Mouse (Mus musculus): ENCODE results near the gene Olfr520. TPM values are rescaled to one million over a fixed set of nuclear protein-coding genes. Genes with fewer than 3 reads are reported as not detected.
"Not testable (repeated sequence)": the region's sequence is repeated elsewhere in the genome, so short reads cannot be mapped to it uniquely, and the experiment has no call there.

The Olfr520 gene
- polyA plus RNA-seq, 1 experiment from 2014 or later: not detected

DNA sequence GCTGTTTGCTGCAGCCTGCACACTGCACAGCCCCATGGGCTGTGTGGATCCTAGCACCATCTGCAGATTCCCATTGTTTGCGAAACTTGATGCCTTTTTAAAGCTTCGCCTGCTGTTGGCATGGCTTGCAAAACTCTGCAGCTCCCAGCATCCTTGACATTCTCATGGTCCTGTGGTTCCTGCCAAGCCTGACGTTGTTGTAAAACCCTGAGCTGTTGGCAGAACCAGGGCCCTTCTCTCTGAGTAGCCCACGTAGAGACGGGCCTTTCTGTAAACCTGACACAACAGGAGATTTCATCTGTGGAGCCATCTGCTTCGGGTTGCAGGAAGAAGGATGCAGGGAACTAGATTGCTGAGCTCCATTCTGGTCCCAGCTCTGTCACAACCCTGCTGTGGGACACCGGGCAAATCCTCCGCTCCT lies 21.8 kb upstream of the Olfr520 start:
- H3K4me1 ChIP-seq (ENCODE audit: control insufficient read depth, insufficient read depth, low read length): no peaks in the 10 kb centered on the region
- H3K9ac ChIP-seq (ENCODE audit: low read depth, low read length): no peak overlapping the region

DNA sequence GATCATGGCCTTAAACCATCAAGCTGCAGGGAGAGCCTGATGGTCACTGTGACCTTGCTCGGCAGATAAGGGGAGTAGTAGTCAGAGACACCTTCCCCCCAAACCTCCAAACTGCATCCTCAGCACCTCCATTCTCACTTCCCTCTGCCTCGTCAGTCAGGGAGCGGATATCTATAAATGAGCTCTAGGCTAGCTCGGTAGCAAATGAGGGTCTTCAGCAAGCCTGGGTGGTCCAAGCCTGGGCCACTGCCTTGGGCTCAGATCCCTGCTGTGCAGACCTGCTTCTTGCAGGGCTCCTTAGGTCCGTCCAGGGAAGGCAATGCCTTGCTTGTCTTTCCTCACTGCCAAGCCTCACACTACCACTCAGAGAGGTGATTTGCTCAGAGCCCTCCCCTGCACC lies 21.3 kb upstream of the Olfr520 start:
- H3K4me2 ChIP-seq (ENCODE audit: low read length): no peak overlapping the region
- ATAC-seq: no peak
- no peaks in the 10 kb centered on the region for H3K4me1 ChIP-seq (ENCODE audit: control insufficient read depth, insufficient read depth, low read length)
- H3K4me3 ChIP-seq (ENCODE audit: low read depth, low read length): no peak overlapping the region
- H3K36me3 ChIP-seq (ENCODE audit: control insufficient read depth, insufficient read depth, low read length): no peaks in the 10 kb centered on the region
- no peaks in the 10 kb centered on the region for H3K27me3 ChIP-seq (ENCODE audit: control insufficient read depth, insufficient read depth, low read depth, low read length)
- no peak overlapping the region for H3K9ac ChIP-seq (ENCODE audit: low read depth, low read length)
- whole genome bisulfite sequencing: 77% methylated on average over 5 of the region's 5 CpGs
- H3K27ac ChIP-seq (ENCODE audit: low read length): no peak overlapping the region
- no peaks in the 10 kb centered on the region for H3K9me3 ChIP-seq (replicated peaks; ENCODE audit: control insufficient read depth, low read length, poor library complexity, severe bottlenecking)

More for the DNA sequence above, 21.8 kb upstream of the Olfr520 start:
- no peaks in the 10 kb centered on the region for H3K27me3 ChIP-seq (ENCODE audit: control insufficient read depth, insufficient read depth, low read depth, low read length)
- H3K4me3 ChIP-seq (ENCODE audit: low read depth, low read length): no peak overlapping the region
- no peaks in the 10 kb centered on the region for H3K9me3 ChIP-seq (replicated peaks; ENCODE audit: control insufficient read depth, low read length, poor library complexity, severe bottlenecking)
- H3K4me2 ChIP-seq (ENCODE audit: low read length): no peak overlapping the region
- no peaks in the 10 kb centered on the region for H3K36me3 ChIP-seq (ENCODE audit: control insufficient read depth, insufficient read depth, low read length)
- WGBS: 68% methylated on average over 8 of the region's 8 CpGs
- no peak overlapping the region for H3K27ac ChIP-seq (ENCODE audit: low read length)
- no peak for ATAC-seq

DNA sequence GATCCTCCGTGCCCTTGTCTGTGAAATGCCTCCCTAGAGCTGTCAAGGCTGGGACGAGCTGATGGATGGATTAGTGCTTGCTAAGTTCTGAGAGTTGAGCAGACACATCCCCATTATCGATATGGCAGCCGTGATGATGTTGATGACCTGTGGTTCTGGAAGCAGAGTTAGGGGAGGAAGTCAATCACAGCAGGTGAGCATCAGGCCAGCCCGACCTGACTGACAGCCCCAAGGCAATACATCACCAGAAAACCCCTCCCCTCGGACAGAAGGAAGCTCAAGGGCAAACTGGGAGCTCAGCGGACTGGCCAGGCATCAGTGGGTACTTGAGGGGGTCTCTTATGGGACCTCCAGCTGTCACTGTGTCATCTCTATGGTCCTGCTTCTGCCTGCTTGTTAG lies 20.1 kb upstream of the Olfr520 start:
- Histone ChIP-seq H3K4me1 (ENCODE audit: control insufficient read depth, insufficient read depth, low read length) (no peaks in the 10 kb centered on the region), H3K27me3 (ENCODE audit: control insufficient read depth, insufficient read depth, low read depth, low read length) (no peaks in the 10 kb centered on the region), H3K9ac (ENCODE audit: low read depth, low read length) (no peak overlapping the region), H3K27ac (ENCODE audit: low read length) (no peak overlapping the region), H3K36me3 (ENCODE audit: control insufficient read depth, insufficient read depth, low read length) (no peaks in the 10 kb centered on the region), H3K9me3 (replicated peaks; ENCODE audit: control insufficient read depth, low read length, poor library complexity, severe bottlenecking) (no peaks in the 10 kb centered on the region), H3K4me2 (ENCODE audit: low read length) (no peak overlapping the region), H3K4me3 (ENCODE audit: low read depth, low read length) (no peak overlapping the region)
- no peak for ATAC-seq
- WGBS: 77% methylated on average over 7 of the region's 7 CpGs

DNA sequence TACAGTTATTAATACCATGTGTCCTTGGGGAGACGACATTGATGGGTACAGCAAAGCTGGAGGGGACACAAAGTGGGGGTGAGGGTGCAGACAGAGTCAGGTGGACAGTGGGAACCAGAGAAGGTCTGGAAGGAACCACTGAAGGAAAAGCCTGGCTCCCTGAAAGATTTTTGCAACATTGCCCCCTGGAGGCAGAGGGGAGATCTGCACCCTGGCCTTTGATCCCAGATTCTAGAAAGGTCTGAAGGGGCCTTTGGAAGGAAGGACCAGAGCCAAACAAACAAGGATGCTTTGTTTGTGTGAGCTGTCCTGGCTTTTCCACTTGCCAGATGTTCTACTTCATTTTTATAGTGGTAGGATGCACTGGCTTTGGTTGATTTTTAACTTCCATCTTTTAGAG lies 19.6 kb upstream of the Olfr520 start:
- 24% methylated on average over 1 of the region's 1 CpGs for WGBS
- ATAC-seq: no peak
- Histone ChIP-seq H3K36me3 (ENCODE audit: control insufficient read depth, insufficient read depth, low read length) (no peaks in the 10 kb centered on the region), H3K4me3 (ENCODE audit: low read depth, low read length) (no peak overlapping the region), H3K9me3 (replicated peaks; ENCODE audit: control insufficient read depth, low read length, poor library complexity, severe bottlenecking) (no peaks in the 10 kb centered on the region), H3K4me1 (ENCODE audit: control insufficient read depth, insufficient read depth, low read length) (no peaks in the 10 kb centered on the region), H3K27ac (ENCODE audit: low read length) (no peak overlapping the region), H3K4me2 (ENCODE audit: low read length) (no peak overlapping the region), H3K27me3 (ENCODE audit: control insufficient read depth, insufficient read depth, low read depth, low read length) (no peaks in the 10 kb centered on the region), H3K9ac (ENCODE audit: low read depth, low read length) (no peak overlapping the region)

DNA sequence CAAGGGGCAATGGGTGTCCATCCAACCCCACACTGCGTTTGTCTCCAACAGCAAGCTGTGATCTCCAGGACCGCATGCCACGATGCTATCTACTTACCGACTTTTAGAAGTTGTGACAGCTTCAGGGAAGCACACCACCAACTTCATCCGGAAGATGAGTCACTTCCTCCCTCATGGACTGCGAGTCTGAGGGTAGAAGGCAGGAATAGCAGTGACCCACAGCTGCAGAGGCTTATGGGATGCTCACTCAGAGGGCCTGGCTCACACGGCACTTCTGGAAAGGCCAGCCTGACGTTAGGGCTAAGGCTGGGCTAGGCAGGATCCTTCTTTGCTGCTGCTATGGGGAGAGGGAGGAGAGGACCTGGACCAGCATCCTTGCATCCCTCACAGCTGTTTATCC lies 18.9 kb upstream of the Olfr520 start, which contains the start of gene Slco2b1:
Slco2b1 (minus strand) TSS at position 175 of the 400 bp plus-strand sequence.
- ATAC-seq: no peak
- no peaks in the 10 kb centered on the region for H3K27me3 ChIP-seq (ENCODE audit: control insufficient read depth, insufficient read depth, low read depth, low read length)

DNA sequence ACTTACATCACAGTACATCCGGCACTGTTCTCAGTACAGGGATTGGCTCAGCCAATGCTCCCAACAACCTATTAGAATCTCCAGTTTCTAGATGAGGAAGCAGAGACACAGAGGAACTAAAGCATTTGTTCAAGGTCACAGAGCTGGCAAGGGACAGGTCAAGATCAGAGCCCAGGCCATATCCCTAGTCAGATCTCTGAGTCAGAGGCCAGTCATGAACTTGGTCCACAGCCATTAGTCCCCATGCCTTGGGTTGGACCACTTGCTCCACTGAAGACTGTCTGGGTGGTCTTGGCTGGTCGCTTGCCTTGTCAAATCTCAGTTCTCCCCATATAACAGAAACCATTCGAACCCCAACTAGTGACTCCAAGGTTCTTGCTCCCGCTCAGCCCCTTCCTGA lies 17.6 kb upstream of the Olfr520 start:
- WGBS: 89% methylated on average over 4 of the region's 4 CpGs
- H3K4me1 ChIP-seq (ENCODE audit: control insufficient read depth, insufficient read depth, low read length): no peaks in the 10 kb centered on the region
- ATAC-seq: no peak
- H3K27ac ChIP-seq (ENCODE audit: low read length): no peak overlapping the region
- no peaks in the 10 kb centered on the region for H3K27me3 ChIP-seq (ENCODE audit: control insufficient read depth, insufficient read depth, low read depth, low read length)
- H3K4me3 ChIP-seq (ENCODE audit: low read depth, low read length): no peak overlapping the region
- no peak overlapping the region for H3K9ac ChIP-seq (ENCODE audit: low read depth, low read length)
- H3K36me3 ChIP-seq (ENCODE audit: control insufficient read depth, insufficient read depth, low read length): no peaks in the 10 kb centered on the region
- no peaks in the 10 kb centered on the region for H3K9me3 ChIP-seq (replicated peaks; ENCODE audit: control insufficient read depth, low read length, poor library complexity, severe bottlenecking)
- no peak overlapping the region for H3K4me2 ChIP-seq (ENCODE audit: low read length)

More for the DNA sequence above, 18.9 kb upstream of the Olfr520 start, which contains the start of gene Slco2b1:
- no peak within 1 kb of the TSS for H3K4me3 ChIP-seq (ENCODE audit: low read depth, low read length)
- no peak within 1 kb of the TSS for H3K27ac ChIP-seq (ENCODE audit: low read length)
- no peak within 1 kb of the TSS for H3K4me2 ChIP-seq (ENCODE audit: low read length)
- 84% methylated on average over 8 of the region's 8 CpGs for WGBS
- H3K36me3 ChIP-seq (ENCODE audit: control insufficient read depth, insufficient read depth, low read length): no peaks in the 10 kb centered on the region
- no peaks in the 10 kb centered on the region for H3K4me1 ChIP-seq (ENCODE audit: control insufficient read depth, insufficient read depth, low read length)
- H3K9me3 ChIP-seq (replicated peaks; ENCODE audit: control insufficient read depth, low read length, poor library complexity, severe bottlenecking): no peaks in the 10 kb centered on the region
- H3K9ac ChIP-seq (ENCODE audit: low read depth, low read length): no peak within 1 kb of the TSS

DNA sequence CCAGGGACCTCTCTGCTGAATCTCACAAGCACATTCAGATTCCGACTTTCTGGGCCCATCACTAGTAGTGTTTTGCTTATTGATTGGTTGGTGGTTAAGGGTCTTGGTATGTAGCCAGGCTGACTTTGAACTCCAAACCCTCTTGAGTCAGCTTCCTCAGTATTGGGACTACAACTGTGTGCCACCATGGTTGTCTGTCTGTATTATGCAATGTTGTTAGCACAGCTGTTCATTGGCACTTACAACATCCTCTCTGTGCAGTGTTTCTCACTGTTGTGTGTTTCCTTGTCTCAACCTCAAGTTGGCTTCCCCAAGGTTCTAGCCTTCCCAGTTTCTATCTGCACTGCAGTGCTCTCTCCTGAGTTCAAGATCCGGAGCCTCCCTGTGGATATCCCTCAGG lies 13.5 kb upstream of the Olfr520 start:
- Histone ChIP-seq H3K4me3 (ENCODE audit: low read depth, low read length) (no peak overlapping the region), H3K36me3 (ENCODE audit: control insufficient read depth, insufficient read depth, low read length) (no peaks in the 10 kb centered on the region), H3K27me3 (ENCODE audit: control insufficient read depth, insufficient read depth, low read depth, low read length) (no peaks in the 10 kb centered on the region), H3K9ac (ENCODE audit: low read depth, low read length) (no peak overlapping the region), H3K9me3 (replicated peaks; ENCODE audit: control insufficient read depth, low read length, poor library complexity, severe bottlenecking) (no peaks in the 10 kb centered on the region), H3K4me1 (ENCODE audit: control insufficient read depth, insufficient read depth, low read length) (no peaks in the 10 kb centered on the region), H3K27ac (ENCODE audit: low read length) (no peak overlapping the region), H3K4me2 (ENCODE audit: low read length) (no peak overlapping the region)
- WGBS: 85% methylated on average over 2 of the region's 2 CpGs
- ATAC-seq: no peak

DNA sequence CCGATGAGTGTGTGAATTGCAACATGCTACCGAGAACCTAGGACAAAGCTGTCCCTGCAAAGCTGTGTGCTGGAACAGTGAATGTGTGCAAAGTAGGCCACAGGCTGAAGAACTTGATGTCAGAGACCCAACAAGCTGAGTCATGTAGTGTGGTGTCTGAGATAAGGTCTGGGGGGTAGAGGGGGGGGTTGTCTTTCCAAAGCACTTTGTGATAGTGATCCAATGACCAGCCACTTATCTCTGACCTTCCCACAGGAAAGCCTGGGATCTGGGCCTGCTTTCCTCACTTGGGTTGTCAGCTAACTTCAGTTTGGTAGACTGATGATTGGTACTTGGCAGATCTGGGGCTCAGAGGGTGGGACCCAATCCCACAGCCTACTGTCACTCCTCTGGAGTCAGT lies 4.5 kb downstream of the Olfr520 start:
- Histone ChIP-seq H3K36me3 (ENCODE audit: control insufficient read depth, insufficient read depth, low read length) (no peaks in the 10 kb centered on the region), H3K9ac (ENCODE audit: low read depth, low read length) (no peak overlapping the region), H3K4me3 (ENCODE audit: low read depth, low read length) (no peak overlapping the region), H3K27ac (ENCODE audit: low read length) (no peak overlapping the region), H3K4me2 (ENCODE audit: low read length) (no peak overlapping the region), H3K9me3 (replicated peaks; ENCODE audit: control insufficient read depth, low read length, poor library complexity, severe bottlenecking) (no peaks in the 10 kb centered on the region), H3K4me1 (ENCODE audit: control insufficient read depth, insufficient read depth, low read length) (no peaks in the 10 kb centered on the region), H3K27me3 (ENCODE audit: control insufficient read depth, insufficient read depth, low read depth, low read length) (no peaks in the 10 kb centered on the region)
- 98% methylated on average over 2 of the region's 2 CpGs for WGBS
- ATAC-seq: no peak

DNA sequence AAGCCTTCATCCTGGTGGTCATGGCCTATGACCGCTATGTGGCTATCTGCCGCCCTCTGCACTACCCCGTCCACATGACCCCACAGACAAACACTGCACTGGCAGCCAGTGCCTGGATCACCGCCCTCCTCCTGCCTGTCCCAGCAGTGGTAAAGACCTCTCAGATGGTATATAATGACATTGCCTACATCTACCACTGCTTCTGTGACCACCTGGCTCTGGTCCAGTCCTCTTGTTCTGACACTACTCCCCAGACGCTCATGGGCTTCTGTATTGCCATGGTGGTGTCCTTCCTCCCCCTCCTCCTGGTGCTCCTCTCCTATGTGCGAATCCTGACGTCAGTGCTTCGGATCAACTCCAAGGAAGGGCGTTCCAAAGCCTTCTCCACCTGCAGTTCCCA lies 5.4 kb downstream of the Olfr520 start:
- H3K9me3 ChIP-seq (replicated peaks; ENCODE audit: control insufficient read depth, low read length, poor library complexity, severe bottlenecking); H3K36me3 ChIP-seq (ENCODE audit: control insufficient read depth, insufficient read depth, low read length); H3K4me3 ChIP-seq (ENCODE audit: low read depth, low read length); H3K27me3 ChIP-seq (ENCODE audit: control insufficient read depth, insufficient read depth, low read depth, low read length); ATAC-seq; H3K4me2 ChIP-seq (ENCODE audit: low read length); H3K4me1 ChIP-seq (ENCODE audit: control insufficient read depth, insufficient read depth, low read length); H3K9ac ChIP-seq (ENCODE audit: low read depth, low read length); H3K27ac ChIP-seq (ENCODE audit: low read length): not testable (repeated sequence)
- WGBS: 94% methylated on average over 9 of the region's 9 CpGs

DNA sequence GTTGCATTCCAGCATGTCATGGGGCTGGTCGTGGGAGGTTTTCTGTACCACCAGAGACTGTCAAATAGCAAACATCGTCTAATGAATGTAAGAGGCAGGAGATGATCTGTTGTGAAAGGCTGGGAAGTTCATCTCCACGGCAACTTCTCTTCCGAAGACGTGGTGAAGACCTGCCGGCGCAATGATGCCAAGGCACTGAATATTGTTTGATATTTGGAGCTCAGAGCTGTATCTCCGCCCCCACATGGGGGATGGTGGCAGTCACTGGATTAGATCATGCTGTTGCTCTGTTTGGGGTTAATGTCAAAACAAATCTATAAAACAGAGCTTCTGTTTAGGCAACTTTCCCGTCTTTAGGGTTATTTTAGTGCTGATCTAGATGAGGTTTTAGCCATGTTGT lies 9.2 kb downstream of the Olfr520 start:
- no peaks in the 10 kb centered on the region for H3K27me3 ChIP-seq (ENCODE audit: control insufficient read depth, insufficient read depth, low read depth, low read length)
- no peak overlapping the region for H3K27ac ChIP-seq (ENCODE audit: low read length)
- no peak overlapping the region for H3K4me3 ChIP-seq (ENCODE audit: low read depth, low read length)
- no peaks in the 10 kb centered on the region for H3K36me3 ChIP-seq (ENCODE audit: control insufficient read depth, insufficient read depth, low read length)
- no peaks in the 10 kb centered on the region for H3K4me1 ChIP-seq (ENCODE audit: control insufficient read depth, insufficient read depth, low read length)
- no peaks in the 10 kb centered on the region for H3K9me3 ChIP-seq (replicated peaks; ENCODE audit: control insufficient read depth, low read length, poor library complexity, severe bottlenecking)
- H3K4me2 ChIP-seq (ENCODE audit: low read length): no peak overlapping the region
- H3K9ac ChIP-seq (ENCODE audit: low read depth, low read length): no peak overlapping the region
- no peak for ATAC-seq
- 48% methylated on average over 9 of the region's 9 CpGs for WGBS

Measured in midbrain, embryonic 16.5 days (tissue).